Mouse (Mus musculus) c-Kit-positive CD71-negative TER-119-negative erythroid progenitor cells, embryonic 14.5 days (primary cell): ENCODE data around the gene Gstt1.
"Not testable (repeated sequence)": the region's sequence is repeated elsewhere in the genome, so short reads cannot be mapped to it uniquely, and the experiment has no call there.

Source experiments
- DNase-seq: peaks from one replicate; pipeline ENCODE4 v3.0.0-alpha.2; 2013; ENCODE audit warnings: low read depth

The Gstt1 gene

DNA sequence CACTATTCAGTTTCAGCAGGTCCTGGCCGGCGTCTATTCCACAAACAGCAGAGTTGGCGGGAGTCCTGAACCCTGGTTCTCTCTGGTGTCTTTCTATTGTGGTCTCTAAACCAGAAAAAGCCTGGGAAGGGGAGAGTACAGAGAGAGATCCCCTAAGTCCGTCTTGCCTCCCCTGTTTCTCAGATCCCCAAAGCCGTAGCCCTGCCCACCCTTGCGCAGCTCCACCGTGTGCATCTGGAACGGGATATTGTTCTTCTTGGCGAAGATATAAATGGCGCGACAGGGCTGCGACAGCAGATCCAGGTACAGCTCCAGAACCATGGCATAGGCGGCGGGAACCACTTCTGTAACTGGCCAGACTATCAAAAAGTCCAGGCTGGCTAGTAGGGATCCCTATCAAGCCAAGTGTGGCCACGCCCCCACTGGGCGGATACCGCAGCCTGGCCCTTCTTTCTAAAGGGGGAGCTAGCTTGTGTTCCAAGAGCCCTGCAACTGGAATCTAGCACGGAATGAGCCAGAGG, at the start of gene Gstt1:
Gene Gstt1 (minus strand): TSS at position 409 of the 521 bp plus-strand sequence.
- no peak for DNase-seq

DNA sequence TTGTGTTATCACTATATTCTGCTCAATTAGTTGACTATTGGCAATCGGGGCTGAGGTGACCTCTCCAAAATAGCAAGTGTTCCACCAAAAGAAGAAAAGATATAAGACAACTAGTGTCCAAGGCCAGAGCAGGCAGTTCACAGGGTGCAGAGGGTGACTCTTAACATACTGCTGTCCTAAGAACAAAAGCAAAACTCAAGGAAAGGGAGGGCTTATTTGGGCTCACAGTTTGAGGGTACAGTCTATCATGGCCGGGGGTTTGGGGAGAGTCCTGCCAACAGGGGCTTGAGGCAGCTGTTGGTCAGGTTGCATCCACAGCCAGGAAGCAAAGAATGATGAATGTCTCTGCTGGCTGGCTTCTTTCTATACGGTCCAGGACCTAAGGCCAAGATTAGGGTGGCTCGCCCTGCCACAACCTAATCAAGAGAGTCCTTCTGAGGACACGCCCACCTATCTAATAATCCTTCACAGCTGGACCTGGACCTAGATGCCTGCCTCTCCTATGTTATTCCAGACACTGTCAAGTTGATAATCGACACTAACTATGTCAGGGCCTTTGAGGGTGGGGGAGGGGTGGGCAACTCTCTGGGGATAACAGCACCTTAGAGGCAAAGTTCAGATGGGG, 47.0 kb upstream of the Gstt1 start:
- DNase-seq = no peak

DNA sequence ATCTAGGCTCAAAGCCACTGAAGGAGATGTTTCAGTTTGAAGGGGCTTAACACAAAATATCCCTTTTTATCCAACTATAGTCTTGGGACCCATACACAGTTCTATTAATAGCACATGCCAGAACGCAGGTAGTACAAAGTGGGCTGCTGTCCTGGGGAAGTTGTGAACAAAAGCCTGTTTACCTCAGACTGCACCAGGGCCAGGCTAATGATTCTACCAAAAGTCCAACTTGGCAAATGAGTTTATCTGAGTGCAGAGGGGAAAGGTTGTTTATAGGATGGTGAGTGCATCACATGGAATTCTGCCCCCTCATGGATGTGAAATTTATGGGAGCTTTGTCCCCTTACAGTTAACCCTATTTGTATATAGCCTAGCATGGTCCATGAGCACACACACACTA, 46.4 kb upstream of the Gstt1 start:
- DNase-seq = no peak

DNA sequence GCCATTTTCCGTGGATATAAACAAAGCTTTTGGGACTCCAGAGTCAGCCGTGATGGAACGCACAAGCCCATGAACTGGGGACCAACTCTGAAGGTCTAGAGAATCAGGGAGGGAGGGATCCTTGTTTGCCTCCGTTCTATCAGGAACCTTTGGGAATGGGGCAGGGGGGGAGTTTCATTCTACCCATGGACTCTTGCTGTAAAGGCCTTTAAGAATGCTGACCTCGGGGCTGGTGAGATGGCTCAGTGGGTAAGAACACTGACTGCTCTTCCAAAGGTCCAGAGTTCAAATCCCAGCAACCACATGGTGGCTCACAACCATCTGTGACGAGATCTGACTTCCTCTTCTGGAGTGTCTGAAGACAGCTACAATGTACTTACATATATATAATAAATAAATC, 45.5 kb upstream of the Gstt1 start:
- DNase-seq = not testable (repeated sequence)

DNA sequence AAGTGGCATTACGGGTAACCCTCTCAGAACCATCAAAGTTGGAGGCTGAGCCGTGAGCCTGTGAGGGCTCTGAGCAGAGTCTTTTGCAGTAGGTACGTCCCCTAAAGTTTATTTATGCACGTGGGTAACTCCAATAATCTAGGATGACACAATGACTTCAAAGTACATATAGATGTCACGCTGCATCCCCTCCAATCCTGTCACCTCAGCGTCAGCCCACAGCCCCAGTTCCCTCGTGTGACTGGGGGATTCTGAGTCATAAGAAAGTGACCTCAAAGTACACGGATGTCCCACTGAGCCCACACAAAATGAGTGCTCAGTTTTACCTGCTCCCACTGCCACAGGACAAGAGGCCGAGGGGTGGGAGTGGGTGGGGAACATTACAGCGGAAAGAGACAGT, 40.7 kb upstream of the Gstt1 start:
- no peak for DNase-seq

DNA sequence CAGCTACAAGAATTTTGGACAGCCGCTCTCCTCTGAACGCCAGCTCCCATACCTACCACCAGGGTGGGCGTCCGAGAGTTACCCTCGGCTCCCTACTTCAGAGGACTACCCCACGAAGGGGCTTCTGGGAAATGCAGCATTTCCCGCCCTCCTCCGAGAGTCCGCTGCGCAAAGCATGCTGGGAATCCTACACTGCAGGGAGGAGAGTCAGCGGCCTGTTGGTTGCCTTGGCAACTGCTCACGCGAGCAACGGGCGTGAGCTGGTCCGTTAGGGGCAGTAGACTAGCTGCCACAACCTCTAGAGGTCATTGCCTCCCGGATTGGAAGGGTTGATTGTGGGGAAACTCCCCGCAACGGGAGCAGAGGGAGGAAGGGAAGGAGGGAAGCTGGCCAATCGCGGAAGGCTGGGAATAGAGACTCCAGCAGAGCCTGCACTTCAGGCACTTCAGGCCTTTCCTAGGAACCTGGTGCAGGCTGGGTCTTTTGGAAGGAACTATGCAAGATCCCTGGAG, 38.9 kb upstream of the Gstt1 start, which contains the start of gene Gstt2:
Gene Gstt2 (minus strand): TSS at position 177 of the 512 bp plus-strand sequence.
- peak; percentile 87 for DNase-seq

DNA sequence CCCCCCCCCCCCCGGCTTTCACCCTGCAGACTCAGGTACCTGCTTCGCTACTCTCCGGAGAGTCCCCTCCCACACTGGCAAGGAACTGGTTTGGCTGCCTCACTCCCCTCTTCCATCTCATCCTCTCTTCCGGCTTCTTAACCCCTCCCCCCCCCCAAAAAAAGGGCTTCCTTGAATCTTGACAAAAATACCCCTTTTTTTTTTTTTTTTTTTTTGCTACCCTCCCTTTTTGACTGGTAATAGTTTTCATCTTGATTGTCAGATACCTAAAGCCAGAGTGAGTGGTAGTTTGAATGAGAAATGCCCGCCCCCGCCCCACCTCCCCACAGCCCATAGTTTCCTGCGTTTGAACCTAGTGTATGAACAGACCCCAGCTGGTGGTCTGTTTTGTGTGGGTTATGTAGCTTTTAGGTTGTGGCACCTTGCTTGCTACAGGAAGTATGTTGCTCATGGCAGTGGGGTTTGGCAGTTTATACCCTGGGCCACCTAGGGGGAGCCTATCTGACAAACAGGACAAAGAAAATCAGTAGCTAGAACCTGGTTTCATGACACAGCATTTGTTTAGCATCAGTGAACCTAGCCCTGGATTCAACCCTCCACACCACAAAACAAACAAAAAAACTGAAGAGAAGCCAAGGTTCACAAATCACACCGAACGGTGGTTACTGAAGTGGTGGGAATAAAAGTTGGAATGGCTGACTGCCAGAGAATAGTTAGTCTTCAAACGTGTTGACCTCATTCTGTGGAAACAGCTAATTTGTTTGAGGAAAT, 37.6 kb upstream of the Gstt1 start:
- DNase-seq = no peak

DNA sequence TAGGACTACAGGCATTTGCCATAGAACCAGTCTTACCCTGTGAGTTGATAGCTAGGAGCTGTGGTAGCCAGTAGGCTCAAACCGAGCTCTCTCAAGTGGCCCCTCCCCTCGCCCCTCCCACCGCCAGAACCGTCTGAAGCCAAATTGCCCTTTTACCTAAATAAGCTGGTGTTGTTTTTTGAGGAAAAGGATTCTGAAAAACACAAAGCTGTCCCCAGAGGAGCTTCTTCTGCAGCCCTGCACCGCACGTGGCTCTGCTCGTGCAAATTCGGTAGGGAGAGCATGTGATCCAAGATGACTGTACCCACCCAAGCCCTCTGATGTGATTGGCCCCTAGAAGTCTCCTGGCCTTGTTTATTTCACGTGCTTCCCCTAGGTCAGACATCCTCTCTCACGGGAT, 36.9 kb upstream of the Gstt1 start:
- DNase-seq = no peak

DNA sequence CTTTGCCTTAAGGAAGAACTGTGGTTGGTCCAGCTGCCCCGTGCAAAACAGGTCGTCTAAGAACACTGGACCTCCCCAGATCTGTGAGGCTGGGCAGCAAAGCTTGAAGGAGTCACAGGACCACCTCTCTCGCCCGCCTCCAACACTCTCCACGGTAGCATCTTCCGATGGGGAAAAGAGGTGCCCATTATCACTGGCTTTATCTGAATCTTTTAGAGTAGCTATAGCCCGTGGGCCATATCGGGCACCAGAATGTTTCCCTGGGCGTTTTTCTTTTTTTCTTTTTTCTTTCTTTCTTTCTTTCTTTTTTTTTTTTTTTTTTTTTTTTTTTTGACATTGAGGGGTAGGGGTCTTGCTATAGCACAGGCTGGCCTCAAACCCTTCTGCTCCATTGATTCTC, 36.3 kb upstream of the Gstt1 start:
- no peak for DNase-seq

DNA sequence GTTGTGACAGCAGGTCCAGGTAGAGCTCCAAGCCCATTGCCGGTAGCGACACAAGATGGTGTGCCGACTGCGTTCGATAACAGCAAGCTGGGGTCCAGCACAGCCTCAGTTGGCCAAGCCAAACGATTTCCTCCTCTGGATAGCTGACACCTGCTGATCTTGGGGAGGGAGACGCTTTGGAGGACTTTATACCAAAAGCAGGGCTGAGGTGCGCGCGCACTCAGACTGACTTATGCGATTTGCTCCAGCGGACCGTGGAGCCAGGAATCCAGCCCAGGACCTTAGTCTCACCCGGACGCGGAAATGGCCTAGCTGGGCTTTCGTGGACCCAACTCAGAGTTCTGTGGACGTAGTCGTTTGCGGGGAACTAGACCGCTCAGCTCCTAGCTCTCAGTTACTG, 35.9 kb upstream of the Gstt1 start:
- peak; percentile 69 for DNase-seq

DNA sequence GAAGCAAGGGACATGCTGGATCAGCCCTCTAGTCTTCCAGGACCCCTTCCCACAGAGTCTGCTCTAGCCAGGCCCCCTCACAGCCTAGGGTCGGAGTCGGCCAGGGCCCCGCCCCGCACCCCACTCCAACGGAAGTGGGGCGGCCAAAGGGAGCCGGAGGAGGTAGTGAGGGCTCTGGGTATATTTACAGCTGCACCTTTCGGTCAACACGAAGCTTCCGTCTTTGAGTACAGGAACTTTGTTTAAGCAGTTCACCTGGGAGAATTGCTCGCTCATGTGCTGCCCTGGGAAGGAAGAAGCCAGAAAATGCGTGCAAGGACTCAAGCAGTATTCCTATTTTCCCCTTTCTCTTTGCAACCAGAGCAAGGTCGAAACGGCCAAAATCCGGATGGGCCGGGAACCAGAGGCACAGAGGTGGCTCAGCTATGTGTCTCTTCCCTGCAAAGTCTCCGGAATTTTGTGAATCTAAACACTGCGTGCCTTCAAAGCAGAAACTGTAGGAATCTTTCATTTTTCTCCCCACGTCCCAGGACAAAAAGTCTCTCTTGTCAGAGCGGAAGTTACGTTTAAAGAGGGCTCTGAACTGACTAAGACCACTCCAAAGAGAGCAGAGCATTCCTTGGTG, 35.2 kb upstream of the Gstt1 start:
- no peak for DNase-seq

DNA sequence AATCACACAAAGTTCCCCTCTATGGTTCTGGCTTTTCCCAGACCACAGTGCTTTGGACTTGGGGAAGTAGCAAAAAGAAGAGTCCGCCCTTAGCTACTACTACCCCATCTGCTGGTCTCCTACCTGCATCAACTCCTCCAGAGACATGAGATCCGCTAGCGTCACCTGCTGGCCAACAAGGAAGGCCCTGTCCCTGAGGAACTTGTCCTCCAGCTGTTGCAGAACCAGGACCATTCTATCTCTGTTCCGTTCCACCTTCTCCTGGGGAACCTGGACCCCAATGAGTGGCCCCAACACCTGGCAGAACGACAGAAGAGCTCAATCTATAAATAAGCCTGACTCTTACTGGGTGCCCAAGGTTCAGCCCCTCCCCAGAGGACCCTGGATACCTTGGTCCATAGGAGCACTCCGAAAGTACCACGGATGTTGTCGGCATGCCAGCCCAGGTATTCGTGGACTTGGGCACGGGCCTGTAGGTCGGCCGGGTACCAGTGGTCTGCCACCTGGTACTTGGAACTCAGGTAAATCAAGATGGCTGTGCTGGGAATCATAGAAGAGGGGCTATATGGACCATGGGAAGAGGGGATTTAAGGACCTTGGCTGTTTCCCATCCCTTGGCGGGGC, 34.0 kb upstream of the Gstt1 start:
- no peak for DNase-seq

DNA sequence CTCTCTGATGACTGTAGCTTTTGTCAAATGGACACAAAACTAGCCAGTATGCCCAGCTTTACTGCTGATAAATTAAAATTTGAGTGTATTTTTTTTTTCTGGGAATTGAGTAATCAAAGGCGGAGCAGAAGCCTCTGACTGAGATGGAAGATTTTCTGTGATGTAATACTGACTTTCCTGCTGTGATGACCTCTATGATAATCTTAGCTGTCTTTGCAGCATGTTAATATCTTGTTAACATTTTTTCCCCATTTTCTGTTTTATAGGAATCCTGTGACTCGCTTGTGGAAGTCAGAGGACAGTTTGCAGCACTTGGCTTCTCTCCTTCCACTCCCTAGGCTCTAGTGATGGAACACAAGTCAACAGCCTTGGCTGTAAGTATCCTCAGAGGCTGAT, 31.9 kb upstream of the Gstt1 start:
- no peak for DNase-seq

DNA sequence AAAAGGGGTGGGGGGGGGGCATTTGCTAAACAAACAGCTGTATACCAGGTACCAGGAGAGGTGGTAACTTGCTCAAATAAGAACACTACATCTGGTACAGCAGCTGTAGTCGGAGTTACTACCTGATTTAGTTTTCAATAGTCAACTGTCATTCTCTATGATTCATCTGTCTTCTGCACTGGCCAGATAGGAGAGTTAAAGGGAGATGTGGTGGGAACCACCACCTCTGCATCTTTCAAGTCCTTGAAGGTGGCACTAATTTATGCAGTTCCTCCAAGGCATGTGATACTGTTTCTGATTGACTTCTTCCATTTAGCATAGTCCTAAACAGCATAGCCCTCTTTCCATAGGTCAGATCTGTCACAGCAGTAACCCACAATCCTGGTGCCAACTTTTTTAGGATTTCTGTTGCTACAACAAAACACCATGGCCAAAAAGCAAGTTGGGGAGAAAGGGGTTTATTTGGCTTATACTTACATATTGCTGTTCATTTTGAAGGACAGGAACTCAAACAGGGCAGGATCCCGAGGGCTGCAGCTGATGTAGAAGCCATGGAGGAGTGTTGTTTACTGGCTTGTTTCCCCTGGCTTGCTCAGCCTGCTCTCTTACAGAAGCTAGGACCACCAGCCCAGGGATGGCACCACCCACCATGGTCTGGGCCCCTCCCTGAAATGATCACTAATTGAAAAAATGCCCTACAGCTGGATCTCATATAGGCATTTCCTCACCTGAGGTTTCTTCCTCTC, 31.3 kb upstream of the Gstt1 start:
- no peak for DNase-seq

DNA sequence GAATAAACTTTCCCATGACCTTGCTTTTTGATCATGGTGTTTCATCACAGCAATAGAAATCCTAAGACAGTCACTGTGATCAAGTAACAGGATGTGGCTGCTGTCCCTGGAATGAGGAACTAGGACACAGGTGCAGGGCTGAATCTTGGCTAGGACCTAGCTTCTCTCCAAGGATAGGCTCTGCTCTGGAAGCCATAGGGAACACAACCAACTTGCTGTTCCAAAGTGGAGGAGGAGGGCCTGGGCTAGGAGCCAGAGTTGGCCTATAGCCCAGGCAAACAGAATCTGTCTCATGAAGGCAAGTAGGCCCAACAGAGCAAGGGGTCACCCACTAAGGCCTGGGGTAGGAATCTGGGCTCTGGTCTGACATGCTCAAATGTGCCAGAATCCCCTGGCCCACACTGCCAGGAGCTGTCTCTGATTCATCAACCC, 30.1 kb upstream of the Gstt1 start:
- DNase-seq = no peak

DNA sequence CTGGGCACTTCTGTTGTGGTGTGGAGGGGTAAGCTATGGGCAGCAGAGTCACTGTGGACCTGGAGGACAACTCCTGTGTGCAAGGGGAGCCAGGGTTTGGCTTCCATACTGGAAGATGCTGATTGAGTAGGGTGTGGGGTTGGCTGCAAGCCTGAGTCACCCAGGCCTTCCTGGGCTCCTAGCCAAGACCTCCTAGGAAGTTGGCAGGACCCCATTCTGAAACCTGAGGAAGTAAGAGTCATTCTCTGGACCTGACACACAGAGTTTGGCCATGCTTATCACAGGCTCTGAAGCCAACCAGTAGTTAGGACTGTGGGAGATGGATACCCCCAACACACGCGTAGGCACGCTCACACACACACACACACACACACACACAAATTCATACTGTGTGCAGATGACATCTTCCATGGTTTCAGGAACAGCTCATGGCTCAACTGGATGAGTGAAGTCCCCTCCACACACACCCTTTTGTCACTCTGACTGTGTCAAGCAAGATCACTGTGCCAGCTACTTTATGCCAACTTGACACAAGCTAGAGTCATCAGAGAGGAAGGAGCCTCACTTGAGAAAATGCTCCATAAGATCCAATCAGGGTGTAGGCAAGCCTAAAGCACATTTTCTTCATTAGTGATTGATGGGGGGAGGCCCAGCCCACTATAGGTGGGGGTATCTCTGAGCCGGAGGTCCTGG, 29.4 kb upstream of the Gstt1 start:
- no peak for DNase-seq

DNA sequence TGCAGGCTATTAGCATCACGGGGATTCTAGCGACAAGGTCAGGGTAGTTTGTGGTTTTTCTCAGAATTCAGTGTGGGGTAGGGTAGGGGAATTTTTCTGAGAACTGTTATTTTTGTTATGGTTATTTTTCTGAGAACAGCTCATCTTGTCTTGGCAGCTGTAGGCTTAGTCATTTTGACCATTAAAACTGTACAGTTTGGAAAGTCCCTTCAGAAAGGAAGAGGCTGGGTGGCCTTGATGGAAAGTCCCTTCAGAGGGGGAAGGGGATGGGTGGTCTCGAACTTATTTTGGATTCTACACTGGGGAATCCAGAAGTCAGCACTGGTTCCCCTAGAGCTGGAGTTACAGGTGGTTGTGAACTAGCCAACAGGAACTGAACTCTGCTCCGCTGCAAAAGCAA, 26.1 kb upstream of the Gstt1 start:
- DNase-seq = no peak

DNA sequence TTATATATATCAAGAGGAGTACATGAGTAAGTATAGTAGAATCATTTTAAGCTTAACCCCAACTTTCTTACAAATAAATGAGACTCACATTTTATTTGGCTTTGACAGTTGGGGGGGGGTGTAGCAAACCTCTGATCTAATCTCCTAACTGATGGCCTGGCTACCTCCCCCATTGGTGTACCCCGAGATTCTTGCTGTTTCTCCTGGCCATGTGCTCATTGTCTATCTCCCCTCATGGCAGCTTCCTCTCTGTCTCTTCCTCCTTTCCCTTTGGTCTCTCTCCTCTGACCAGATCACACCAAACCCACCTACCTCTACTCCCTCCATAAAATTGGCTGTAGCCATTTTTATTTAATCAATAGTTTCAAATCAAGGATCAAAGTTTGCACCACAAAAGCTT, 25.4 kb upstream of the Gstt1 start:
- no peak for DNase-seq

DNA sequence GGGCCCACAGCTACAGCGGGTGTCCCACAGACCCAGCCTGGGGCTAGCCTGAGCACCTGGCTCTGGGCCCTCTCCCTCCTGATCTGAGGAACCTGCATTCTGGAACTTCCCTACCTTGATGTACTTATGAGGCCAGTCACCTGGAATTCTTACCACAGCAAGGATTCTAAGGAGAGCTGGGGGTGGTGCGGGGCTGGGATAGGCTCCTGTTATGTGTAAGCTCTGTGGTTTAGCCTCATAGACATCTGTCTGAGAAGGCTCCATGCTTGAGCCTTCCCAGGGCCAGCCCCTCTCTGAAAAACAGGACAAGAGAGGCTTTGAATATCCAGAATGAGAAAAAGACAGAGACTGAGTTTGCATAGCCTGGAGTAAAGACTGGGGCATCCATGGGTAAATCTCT, 24.1 kb upstream of the Gstt1 start, which contains the start of gene Gstt4:
Gene Gstt4 (minus strand): TSS at position 101 of the 400 bp plus-strand sequence.
- DNase-seq = no peak

DNA sequence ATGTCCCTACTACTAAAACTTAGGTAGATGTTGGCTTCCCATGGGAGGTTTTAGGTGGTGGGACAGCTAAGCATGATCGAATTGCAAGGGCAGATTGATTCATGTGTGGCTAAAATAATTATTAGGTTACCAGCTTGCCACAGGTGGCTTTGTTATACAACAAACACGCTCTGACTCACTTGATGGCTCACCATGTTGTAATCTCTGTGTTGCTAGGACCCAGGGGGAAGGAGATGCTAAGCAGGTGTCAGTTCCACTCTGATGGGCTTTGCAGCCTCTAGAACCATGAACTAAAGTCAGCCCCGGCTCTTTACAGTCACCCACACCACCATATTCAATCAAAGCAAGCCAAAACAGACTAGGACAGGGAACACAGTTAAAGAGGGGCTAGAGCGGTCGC, 21.5 kb upstream of the Gstt1 start:
- no peak for DNase-seq

DNA sequence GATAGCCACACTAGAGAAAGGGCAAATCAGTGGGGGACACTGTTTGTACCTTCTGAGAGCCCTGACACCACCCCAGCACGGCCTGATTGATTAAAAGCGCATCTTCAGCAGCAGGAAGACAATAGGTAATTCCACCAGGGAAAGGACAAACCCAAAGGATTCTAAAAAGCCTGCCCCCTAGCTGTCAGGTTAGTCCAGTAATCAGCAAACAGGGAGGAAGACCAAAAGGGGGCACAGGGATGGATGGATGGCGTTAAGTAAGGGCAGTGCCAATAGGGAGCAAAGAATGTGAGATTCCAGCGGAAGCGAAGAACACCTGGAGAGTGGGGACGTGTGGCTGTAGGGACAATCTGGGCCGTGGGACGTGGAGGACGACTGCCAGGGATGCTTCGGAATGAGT, 20.3 kb upstream of the Gstt1 start:
- no peak for DNase-seq
